Mouse (Mus musculus) left cerebral cortex, postnatal 25 days (tissue): ENCODE measurements around the gene Rps24. TPM values are rescaled to one million over a fixed set of nuclear protein-coding genes. Genes with fewer than 3 reads are reported as not detected.
A peak's percentile ranks its signal among the peaks of the same experiment; 100 is the strongest.

Experiments
- DNase-seq, 2 experiments: peaks; one replicate each; pipeline ENCODE4 v3.0.0; 2022; ENCODE audit warnings: low spot score in 2 of 2, mixed read lengths in 1 of 2
- intact Hi-C: fragments of 180-260 bp; cut with DNase I; formaldehyde crosslinking; loops from one replicate; pipeline ENCODE4 v1.15.1; 2025
- total RNA-seq, 2 experiments: library from RNA; stranded (reverse); gene quantifications; 2 replicates each; pipeline ENCODE4 v1.2.3; 2021

Gene Rps24
- total RNA-seq, 2 experiments from 2014 or later = 645 to 677 TPM

DNA sequence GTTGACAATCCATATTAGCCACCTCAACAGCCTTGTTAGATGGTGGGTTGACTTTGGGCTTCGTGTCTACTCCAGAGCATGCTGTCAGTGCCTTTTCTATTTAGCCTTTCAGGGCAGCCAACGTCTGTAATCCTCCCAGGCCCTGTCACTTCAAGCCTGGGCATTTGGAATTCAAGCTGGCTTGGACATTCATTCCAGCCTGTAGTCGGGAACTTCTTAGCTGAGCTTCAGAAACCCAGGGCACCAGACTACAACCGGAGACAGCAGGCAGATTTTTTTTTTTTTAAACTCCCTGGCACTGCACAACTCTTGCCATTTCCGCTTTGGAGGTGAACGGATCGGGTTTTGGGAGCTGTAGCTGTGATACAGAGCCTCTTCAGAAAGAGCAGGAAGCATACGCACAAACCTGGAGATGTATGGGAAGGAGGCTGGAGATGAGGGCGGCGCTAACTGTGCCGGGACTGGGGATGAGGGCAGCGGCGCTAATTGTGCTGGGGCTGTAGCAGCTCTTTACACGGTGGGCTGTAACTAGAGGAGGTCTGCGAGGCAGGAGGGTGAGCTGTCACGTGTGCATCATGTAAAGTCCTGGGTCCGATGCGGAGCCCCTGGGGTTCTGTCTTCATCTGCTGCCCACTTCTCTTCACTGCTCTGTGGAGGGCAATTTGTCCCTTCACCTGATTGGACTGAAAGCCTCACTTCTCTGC, 21.3 kb downstream of the Rps24 start:
- no peak for DNase-seq
- intact Hi-C loops = loop anchor here (10.0 kb wide), 2 partner anchors 107 to 857 kb away; no protein-coding TSS in a partner anchor

DNA sequence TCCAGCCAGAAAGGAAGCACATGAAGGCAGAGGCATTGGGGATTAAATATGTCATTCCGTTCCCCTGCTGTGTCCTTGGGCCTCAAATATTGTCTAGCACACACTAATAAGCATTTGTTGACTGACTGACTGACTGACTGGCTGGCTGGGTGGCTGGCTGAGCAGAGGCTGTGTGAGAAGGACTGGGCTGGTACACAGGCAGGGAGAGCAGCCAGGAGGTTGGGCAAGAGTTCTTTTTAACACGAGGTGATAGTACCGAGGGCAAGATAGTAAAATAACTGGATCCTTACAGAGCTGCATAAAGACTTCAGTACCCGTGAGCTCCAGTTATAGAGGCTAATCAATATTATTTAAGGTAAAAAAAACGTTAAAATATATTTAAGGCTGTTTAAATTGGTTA, 22.6 kb downstream of the Rps24 start:
- intact Hi-C loops = loop anchor here (10.0 kb wide), 2 partner anchors 105 to 855 kb away; no protein-coding TSS in a partner anchor
- no peak for DNase-seq

DNA sequence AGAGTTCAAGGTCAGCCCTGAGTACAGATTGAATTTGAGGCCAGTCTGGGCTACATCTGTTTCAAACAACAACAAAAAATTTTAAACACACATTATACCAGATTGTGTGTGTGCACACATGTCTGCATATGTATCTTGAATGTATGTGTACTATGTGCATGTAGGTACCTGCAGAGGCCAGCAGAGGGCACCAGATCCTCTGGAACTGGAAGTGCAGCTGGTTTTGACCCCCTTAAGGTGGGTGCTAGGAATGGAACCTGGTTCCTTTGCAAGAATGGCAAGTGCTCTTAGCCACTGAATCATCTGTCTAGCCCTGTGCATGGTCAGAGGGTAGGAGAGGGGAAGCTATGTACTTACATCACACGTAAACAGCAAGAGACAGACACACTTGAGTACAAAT, 23.3 kb downstream of the Rps24 start:
- no peak for DNase-seq
- intact Hi-C loops = loop anchor here (5.0 kb wide), 1 partner anchor 127 kb away; no protein-coding TSS in a partner anchor

DNA sequence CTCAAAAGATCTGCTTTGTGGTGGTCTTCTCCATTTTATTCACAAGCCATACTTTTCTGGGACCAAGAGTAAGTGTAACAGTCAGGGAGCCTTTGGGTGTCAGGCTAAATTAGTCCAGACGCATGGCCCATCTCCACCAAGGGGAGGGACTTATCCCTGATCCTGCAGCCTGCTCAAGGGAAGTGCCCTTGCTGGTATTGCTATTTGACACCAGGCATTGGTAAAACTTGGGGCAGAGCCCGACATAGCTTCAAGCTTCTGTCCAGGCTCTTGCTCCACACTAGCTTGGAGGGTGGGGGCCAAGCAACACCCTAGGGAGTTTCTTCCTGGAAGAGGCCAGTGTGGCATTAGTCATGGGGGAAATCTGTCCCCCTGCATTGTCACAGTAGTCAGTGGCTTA, 23.8 kb downstream of the Rps24 start:
- no peak for DNase-seq

DNA sequence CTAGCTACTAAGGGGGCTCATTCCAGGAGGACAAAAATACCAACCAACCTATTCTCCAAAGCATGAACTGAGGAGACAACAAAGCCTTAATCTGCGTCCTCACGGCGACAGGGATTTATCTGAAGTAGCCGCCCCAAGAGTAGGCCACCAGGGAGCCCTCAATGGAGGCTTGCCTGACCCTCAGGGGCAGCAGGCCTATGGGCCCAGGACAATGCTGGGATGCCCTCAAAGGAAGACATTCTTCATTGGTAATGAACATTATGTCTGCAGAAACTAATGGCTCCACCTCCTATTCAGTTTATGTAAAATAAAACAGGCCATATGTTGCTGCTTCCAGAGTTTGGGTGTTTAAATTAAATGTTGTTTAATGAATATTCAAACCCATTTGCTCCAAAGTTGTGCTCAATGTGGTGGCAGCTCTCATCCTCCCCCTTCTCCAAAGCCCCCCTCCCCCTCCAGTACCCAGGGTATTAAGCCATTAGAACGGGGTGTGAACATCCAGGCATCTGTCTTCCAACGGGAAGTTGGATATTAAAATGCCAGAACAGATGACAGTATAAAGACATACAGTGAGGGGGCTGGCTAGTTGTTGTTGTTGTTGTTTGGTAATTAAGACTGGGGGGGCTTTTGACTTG, 25.7 kb downstream of the Rps24 start:
- intact Hi-C loops = loop anchor here (5.0 kb wide), 1 partner anchor 125 kb away; no protein-coding TSS in a partner anchor
- no peak for DNase-seq

More for the DNA sequence above, 23.8 kb downstream of the Rps24 start:
- intact Hi-C loops = loop anchor here (5.0 kb wide), 1 partner anchor 127 kb away; no protein-coding TSS in a partner anchor

DNA sequence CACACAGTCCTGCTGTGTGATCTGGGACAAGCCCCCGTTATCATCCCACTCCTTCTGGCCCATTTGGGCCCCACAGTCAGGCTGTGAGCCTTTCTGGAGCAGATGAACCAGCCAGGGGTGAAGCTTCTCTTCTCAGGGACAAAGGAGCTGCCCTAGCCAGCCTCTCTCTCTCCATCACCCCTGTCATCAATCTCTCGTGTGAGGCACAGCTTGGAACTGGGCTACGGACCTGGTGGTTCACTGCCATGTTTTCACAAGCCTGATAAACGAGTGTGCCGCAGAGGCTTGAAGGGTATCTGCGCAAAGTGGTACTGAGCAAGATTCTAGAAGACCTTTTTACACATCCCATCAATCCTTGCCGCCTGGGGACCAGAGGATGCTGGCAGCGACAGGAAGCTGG, 34.7 kb downstream of the Rps24 start:
- intact Hi-C loops = no loop called here

DNA sequence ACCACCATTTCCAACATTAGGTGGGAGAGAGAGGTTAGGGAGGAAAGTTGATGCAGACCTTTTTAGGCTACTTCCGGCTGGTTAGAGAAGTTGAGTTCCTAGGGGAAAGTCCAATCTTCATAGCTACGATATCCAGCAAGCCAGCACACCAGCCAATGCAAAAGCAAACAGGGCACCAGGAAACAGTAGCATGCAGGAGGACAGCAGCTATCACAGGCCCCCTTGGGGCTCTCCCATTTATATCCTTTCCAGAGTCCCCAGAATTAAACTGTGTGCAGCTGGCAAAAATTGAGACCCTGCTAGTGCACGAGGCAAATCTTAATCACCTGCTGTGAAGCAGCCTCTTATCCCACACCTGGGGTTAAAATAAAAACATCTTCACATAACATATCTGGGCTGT, 38.2 kb downstream of the Rps24 start:
- intact Hi-C loops = no loop called here
- no peak for DNase-seq

More for the DNA sequence above, 34.7 kb downstream of the Rps24 start:
- no peak for DNase-seq

DNA sequence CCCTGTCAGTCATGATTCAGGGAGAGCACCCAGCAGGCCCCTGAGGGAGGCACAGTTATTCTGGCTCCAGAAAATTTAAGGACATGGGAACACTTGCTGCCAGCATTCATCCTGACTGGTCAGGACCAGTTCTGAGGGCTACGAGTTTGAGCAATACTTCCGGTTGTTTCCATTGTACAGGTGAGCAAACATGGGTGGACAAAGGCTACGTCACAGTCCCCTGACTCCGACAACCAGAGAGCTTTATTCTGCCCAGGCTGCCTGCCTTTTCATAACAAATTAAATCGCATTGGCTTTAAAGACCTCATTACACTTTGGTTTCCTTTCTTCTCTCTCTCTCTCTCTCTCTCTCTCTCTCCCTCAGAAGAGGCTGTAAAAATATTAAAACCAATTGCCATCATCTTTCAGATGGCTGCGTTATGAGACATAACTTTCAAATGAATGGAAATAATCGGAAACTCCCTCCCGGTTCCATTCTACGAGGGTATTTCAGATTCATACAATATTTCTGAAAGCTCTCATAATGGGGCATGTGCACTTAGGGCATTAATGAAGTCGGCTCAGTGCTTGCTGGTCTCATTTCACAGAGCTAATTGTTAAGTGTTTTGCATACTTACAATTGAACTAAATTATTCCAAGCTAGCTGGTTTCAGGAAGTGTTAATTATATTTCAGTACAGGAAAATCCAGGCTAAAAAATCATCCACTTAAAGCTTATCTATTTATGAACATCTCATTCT, 38.9 kb downstream of the Rps24 start:
- DNase-seq = no peak
- intact Hi-C loops = no loop called here

DNA sequence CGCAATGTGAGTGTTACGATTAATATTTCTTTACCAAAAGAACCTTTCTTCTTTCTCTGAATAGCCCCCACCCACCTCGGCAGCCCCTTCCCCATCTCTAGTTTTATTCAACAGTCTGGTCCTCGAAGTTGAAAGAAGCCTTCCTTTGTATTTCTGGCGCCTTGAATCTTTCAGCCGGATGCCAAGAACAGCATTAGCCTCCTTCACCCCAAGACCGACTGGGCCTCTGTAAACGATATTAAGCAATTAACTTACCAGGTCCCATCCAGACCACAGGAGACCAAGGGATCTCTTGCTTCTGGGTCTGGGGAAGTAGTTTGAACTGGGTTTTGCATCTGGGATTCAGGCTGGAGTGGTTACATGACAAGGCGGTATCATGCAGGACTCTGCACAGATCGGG, 39.5 kb downstream of the Rps24 start:
- no peak for DNase-seq

DNA sequence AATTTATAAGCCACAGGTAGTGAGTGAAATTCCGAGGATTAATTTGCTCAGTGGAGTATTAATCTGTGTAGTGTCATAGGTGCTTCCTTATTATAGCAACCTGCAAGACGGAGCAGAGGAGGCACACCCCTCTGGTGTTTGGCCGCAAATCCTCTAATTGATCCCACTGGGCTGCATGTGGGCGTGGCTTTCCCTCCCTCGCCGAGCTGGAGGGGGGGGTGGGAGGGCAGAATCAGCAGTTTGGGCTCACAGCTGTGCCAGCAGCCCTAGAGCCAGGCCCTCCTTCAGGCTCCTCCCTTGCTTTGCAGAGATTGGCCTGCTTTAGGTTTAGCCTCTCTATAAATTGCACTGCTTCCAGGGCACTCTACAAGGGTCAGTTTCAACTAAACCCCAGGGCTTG, 43.3 kb downstream of the Rps24 start:
- intact Hi-C loops = no loop called here
- no peak for DNase-seq

More for the DNA sequence above, 39.5 kb downstream of the Rps24 start:
- intact Hi-C loops = no loop called here

DNA sequence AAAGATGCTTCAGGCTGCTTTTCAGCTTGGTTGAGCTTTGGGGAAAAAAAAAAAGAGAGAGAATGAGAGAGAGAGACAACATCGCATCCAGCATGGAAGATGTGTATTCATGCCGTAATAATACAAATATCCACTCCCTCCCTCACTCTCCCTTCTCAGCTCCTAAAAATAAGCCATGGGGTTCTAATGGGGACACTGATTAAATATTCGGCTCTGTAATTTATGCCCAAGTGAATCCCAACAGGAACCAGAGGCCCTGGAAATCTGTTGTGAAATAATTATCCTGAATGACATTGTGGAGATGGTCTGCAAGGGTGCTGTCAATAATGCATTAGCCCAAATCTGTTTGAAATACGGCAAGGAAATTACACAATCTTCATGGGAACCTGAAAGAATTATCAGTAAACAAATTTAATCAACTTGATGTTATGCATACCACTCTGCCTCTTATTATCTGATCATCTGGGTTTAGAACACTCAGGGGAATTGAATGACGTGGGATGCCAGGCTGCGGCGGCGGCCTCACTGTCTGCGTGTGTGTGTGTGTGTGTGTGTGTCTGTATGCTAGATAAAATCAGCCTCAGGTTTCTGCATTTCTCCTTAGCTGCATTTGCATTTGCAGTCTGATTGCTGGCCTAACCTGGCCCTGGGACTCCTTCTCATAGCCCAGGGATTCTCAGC, 48.1 kb downstream of the Rps24 start:
- intact Hi-C loops = no loop called here
- no peak for DNase-seq

DNA sequence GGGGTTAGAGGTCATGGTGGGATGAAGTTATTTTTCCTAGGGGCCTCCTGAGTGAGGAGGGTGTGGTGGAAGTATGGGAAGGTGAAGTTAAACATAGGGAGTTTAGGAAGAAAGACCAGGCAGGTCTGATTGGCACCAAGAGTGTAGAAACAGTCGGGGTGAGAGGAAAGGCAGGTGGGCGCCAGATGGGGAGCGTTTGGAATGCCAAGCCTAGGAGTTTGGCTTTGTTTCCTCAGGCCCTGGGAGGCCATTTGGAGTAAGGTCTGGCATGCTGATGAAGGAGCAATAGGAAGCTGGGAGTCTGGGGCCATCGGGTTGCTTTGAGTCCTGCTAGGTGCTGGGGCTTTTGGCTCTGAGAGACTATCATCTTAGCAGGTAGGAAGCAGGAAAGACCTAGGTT, 56.0 kb downstream of the Rps24 start:
- intact Hi-C loops = loop anchor here (5.0 kb wide), 1 partner anchor 41 kb away; no protein-coding TSS in a partner anchor
- DNase-seq = no peak

DNA sequence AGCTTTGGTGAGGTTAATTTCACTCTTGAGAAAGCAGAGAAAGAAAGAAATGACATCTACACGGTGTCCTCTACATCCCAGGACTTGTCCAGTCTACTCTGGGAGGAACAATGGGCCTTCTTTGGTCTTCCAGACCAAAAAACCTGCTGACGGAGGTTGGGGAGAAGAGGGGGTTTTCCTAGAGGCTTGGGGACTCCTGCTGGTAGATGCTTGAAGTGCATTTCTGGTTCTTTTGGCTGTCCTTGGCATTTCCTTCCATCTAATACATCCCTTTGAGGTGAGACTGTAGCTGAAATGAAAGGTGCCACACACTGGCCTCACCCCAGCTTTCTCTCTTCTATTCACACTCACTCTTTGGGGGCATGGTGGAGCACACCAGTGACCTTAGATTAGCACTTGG, 57.1 kb downstream of the Rps24 start:
- intact Hi-C loops = loop anchor here (5.0 kb wide), 1 partner anchor 42 kb away; no protein-coding TSS in a partner anchor
- peak in 1 of 2 experiments; percentile 30 for DNase-seq

Other genes with a start within 250 kb of the Rps24 start
- gene Dlg5, start 241.2 kb upstream of the Rps24 start, total RNA-seq = 10 to 100 TPM; 36.7 to 37.3 TPM
- not detected for gene E330034G19Rik, start 193.9 kb upstream of the Rps24 start, total RNA-seq
- 10 to 100 TPM; 34.4 to 37.3 TPM for gene Polr3a, start 67 bp upstream of the Rps24 start, total RNA-seq